Comparison of ENCODE assay signal across 17 mouse cellular contexts in genomic region chr13:45466031-45466519, GRCm38 (mm10). TPM values are rescaled to one million over a fixed set of nuclear protein-coding genes. Genes with fewer than 3 reads are reported as not detected.
A peak's percentile ranks its signal among the peaks of the same experiment; 100 is the strongest.
DNase-seq lines count a peak whose midpoint lies in the region; ATAC-seq and TF ChIP-seq lines count a peak whose summit lies in the region.
"Had no signal": no experiment of that assay in that cellular context is flagged by ENCODE, and none has a peak within 500 bp of the region (broad histone marks: within the 10 kb centered on the region; RNA-seq: fewer than 3 reads in every experiment).

No protein-coding gene starts in this region.

- no peak overlapping the region for H3K27ac ChIP-seq in gastrocnemius, adult 2 months
- H3K27ac ChIP-seq in kidney, embryonic 14.5 days (ENCODE audit: low read depth, low read length): no peak overlapping the region
- 0 out of 2 replicates have a peak overlapping the region, but pooled peaks have one; percentile 40 for H3K27ac ChIP-seq in hindbrain, embryonic 16.5 days (ENCODE audit: low read depth, low read length)
- H3K27ac ChIP-seq: left cerebral cortex, adult 2 months; lung, embryonic 15.5 days had no signal

- H3K36me3 ChIP-seq in kidney, embryonic 14.5 days (ENCODE audit: control insufficient read depth, insufficient read depth, low read length): no peaks in the 10 kb centered on the region
- H3K36me3 ChIP-seq in hindbrain, embryonic 16.5 days (ENCODE audit: control insufficient read depth, insufficient read depth, low read length): no peaks in the 10 kb centered on the region
- H3K36me3 ChIP-seq: lung, embryonic 15.5 days had no signal

- 36% methylated on average over 10 of the region's 10 CpGs for WGBS in kidney, embryonic 14.5 days
- WGBS in hindbrain, embryonic 16.5 days: 40% methylated on average over 10 of the region's 10 CpGs

- intact Hi-C loops in gastrocnemius, adult 2 months (cut with DNase I): no loop called here

- no peak for TF ChIP-seq POLR2A in brain, embryonic 14.5 days (IDR thresholded peaks at IDR 0.05; ENCODE audit: borderline replicate concordance, extremely low read depth, insufficient read depth, insufficient read length, poor library complexity, severe bottlenecking)

- no peak overlapping the region for H3K9ac ChIP-seq in kidney, embryonic 14.5 days (ENCODE audit: low read depth, low read length)
- H3K9ac ChIP-seq in hindbrain, embryonic 16.5 days (ENCODE audit: low read depth, low read length): no peak overlapping the region
- H3K9ac ChIP-seq: lung, embryonic 15.5 days had no signal

- H3K4me1 ChIP-seq in kidney, embryonic 14.5 days (ENCODE audit: control insufficient read depth, insufficient read depth, low read length): peaks cover 20% of the 10 kb centered on the region
- peaks cover 9% of the 10 kb centered on the region for H3K4me1 ChIP-seq in hindbrain, embryonic 16.5 days (ENCODE audit: control insufficient read depth, insufficient read depth, low read depth, low read length)

- no peak for DNase-seq in gastrocnemius, adult 2 months
- no peak for DNase-seq in gastrocnemius, postnatal 4 days (ENCODE audit: low spot score in 2 of 2)
- DNase-seq in kidney, postnatal 36 days: peak; percentile 33 to 36
- peak; percentile 93 for DNase-seq in brain, embryonic 14.5 days (ENCODE audit: low read depth)
- no peak for DNase-seq in spleen, postnatal 10 days (ENCODE audit: low spot score in 2 of 2)
- DNase-seq in layer of hippocampus, adult 9-10 months (ENCODE audit: low spot score): no peak
- DNase-seq: cerebellum, adult 11-12 months; gastrocnemius, postnatal 10 days; heart, postnatal 4 days; liver; thymus, postnatal 25 days had no signal

- peak overlapping the region; percentile 38 for H3K4me3 ChIP-seq in gastrocnemius, adult 2 months
- no peak overlapping the region for H3K4me3 ChIP-seq in kidney, embryonic 14.5 days (ENCODE audit: low read length)
- no peak overlapping the region for H3K4me3 ChIP-seq in hindbrain, embryonic 16.5 days (ENCODE audit: low read length)
- H3K4me3 ChIP-seq: left cerebral cortex, adult 2 months; lung, embryonic 15.5 days; megakaryocyte, embryonic 14.5 days had no signal

- H3K9me3 ChIP-seq in kidney, embryonic 14.5 days (ENCODE audit: control insufficient read depth, low read length): no peaks in the 10 kb centered on the region; the same call in 1 of the 2 replicates
- H3K9me3 ChIP-seq in hindbrain, embryonic 16.5 days (ENCODE audit: control insufficient read depth, low read length): no peaks in the 10 kb centered on the region
- H3K9me3 ChIP-seq: lung, embryonic 15.5 days; megakaryocyte, embryonic 14.5 days had no signal

- TF ChIP-seq CTCF in gastrocnemius, adult 2 months (IDR thresholded peaks at IDR 0.05): no peak
- TF ChIP-seq CTCF in brain, embryonic 14.5 days (IDR thresholded peaks at IDR 0.05; ENCODE audit: borderline replicate concordance, extremely low read depth, insufficient read depth, insufficient read length): no peak

- ATAC-seq in kidney, embryonic 14.5 days (ENCODE audit: low FRiP score, low TSS enrichment): no peak
- peak; percentile 79 for ATAC-seq in hindbrain, embryonic 16.5 days

- no peaks in the 10 kb centered on the region for H3K27me3 ChIP-seq in kidney, embryonic 14.5 days (ENCODE audit: control insufficient read depth, insufficient read depth, low read length)
- H3K27me3 ChIP-seq in hindbrain, embryonic 16.5 days (replicated peaks; ENCODE audit: control insufficient read depth, insufficient read depth, low read length): no peaks in the 10 kb centered on the region; the same call in 1 of the 2 replicates
- H3K27me3 ChIP-seq: lung, embryonic 15.5 days; megakaryocyte, embryonic 14.5 days had no signal

- H3K4me2 ChIP-seq in kidney, embryonic 14.5 days (replicated peaks; ENCODE audit: low read depth, low read length): no peak overlapping the region
- peak overlapping the region; percentile 18; the same call in 1 of the 2 replicates for H3K4me2 ChIP-seq in hindbrain, embryonic 16.5 days (ENCODE audit: low read length)
- H3K4me2 ChIP-seq: heart, embryonic 11.5 days; lung, embryonic 15.5 days had no signal

RNA-seq across cellular contexts. Expression of gene Gmpr, which starts 41.2 kb away (rescaled TPM):
- total RNA-seq in gastrocnemius, adult 2 months (2021): 100 to 1,000 TPM; 152 to 185 TPM
- total RNA-seq in gastrocnemius, postnatal 4 days (2021): 100 to 1,000 TPM; 164 to 171 TPM
- polyA plus RNA-seq in kidney, embryonic 14.5 days (2014; fragmentation: Nextera tagmentation; extraction: Ambion mirVana): 38.7 and 48.9 TPM in 2 replicates
- 16.8 and 19.9 TPM in 2 replicates for polyA plus RNA-seq in brain, embryonic 14.5 days (2012; rRNA removed)
- polyA plus RNA-seq in hindbrain, embryonic 16.5 days (2015; fragmentation: Nextera tagmentation; extraction: Ambion mirVana): 40.7 and 41.5 TPM in 2 replicates

Comparison
In these comparisons a context has a peak if more than half of its experiments do, and no peak if none do; other contexts are left out.
1. DNase-seq: peak in kidney, postnatal 36 days (2 of 2) and brain, embryonic 14.5 days (single experiment); none in gastrocnemius, adult 2 months (single experiment), gastrocnemius, postnatal 4 days (0 of 2), spleen, postnatal 10 days (0 of 2) and layer of hippocampus, adult 9-10 months (single experiment).